Mouse (Mus musculus) gastrocnemius, adult 18-20 months (tissue): Measurements from ENCODE around the gene Stim1. TPM values are rescaled to one million over a fixed set of nuclear protein-coding genes. Genes with fewer than 3 reads are reported as not detected.

Experiments used
- DNase-seq: peaks from one replicate; pipeline ENCODE4 v3.0.0; 2021; ENCODE audit warnings: low spot score
- long read RNA-seq, 2 experiments: library from polyadenylated mRNA; stranded (forward); transcript quantifications; one replicate each; pipeline ENCODE4 v2.0.0; 2021
- total RNA-seq, 2 experiments: library from RNA; stranded (reverse); gene quantifications; 2 replicates each; pipeline ENCODE4 v1.2.3; 2021

Gene Stim1
- total RNA-seq, result 100 to 1,000 TPM; 169 to 172 TPM
- long read RNA-seq, experiment 1, full-length matches to known transcripts, result 75 of 116 reads
- long read RNA-seq, experiment 1, partial matches to known transcripts, result 28 of 116 reads
- long read RNA-seq, experiment 1, other reads (novel, unspliced or antisense), result 13 of 116 reads
- long read RNA-seq, experiment 2, full-length matches to known transcripts, result 60 of 109 reads
- long read RNA-seq, experiment 2, partial matches to known transcripts, result 15 of 109 reads
- long read RNA-seq, experiment 2, other reads (novel, unspliced or antisense), result 34 of 109 reads

- peak; percentile 64 for DNase-seq
These were observed at the start of gene Stim1 for GRCm38 (mm10) chr7:102267601-102268394. Stim1 (plus strand) TSS chr7:102267806.

DNA sequence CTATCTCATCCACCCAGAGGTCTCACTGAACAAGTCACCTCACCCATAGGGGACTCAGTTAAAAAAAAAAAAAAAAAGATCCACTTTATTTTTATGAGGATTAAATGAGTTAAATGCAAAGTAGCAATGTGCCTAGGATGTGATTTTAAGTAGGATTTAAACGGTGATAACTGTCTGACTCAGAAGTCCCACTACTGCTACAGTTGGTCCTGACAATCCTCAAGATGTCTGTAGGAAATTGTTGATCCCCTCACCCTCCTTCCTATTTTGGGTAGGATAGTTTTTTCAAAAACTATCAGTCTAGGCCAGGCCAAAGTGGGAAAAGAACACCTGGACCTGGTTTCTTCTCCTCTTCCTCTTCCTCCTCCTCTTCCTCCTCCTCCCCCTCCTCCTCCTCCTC lies 45.7 kb upstream of the Stim1 start:
- no peak for DNase-seq

GRCm38 (mm10) chr7:102222336-102222735 lies 45.3 kb upstream of the Stim1 start:
- DNase-seq, result peak; percentile 53

GRCm38 (mm10) chr7:102222830-102223556 lies 44.6 kb upstream of the Stim1 start:
- DNase-seq, result peak; percentile 68

- no peak for DNase-seq
These were observed 43.5 kb upstream of the Stim1 start for GRCm38 (mm10) chr7:102223883-102224738.

- no peak for DNase-seq
These were observed 41.6 kb upstream of the Stim1 start for GRCm38 (mm10) chr7:102226051-102226450.

DNA sequence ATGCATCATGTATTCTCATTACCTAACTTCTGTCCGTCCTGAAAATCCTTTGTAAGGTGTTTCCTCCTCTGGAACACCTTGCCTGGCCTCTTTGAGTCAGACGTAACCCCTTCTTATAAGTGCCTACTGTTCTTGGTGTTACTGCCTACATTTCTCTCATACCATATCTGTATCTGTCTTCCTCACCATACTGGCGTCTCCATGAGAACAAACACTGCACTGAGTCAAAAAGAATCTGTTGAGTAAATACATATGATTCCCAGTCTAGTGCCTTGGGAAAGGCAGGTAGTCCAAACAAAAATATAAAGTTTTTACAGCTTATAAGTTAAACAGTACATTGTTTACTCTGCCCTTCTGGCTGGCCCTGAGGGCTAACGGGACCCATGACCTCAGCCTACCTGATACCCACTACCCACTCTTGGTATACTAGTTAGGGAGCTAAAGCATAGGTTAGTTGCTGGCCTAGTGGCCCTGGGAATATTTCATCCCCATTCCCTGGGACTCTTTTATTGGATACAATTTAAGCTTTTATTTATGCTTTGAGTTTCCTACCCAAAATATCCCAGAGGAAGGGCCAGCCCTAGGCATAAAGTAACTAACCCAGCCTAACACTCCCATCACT lies 39.4 kb upstream of the Stim1 start:
- DNase-seq, result no peak

DNA sequence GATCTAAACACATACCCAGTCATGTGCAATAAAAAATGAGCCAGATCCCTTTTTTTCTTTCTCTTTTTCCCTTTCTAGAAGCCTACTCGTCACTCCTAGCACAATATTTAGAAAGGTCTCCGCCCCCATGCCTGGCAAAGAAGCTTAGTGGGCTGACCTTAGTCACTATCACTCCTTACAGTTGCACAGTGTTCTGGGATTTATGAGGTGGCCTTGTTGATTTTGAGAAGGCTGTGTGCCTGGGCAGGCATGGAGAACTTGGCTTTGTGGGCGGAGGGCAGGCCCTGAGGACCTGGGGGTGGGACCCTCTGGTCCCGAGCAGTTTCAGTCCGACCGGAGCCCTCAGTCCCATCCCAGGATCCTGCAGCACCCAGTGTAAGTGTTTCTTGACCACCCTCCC lies 37.8 kb upstream of the Stim1 start:
- no peak for DNase-seq

GRCm38 (mm10) chr7:102233059-102233458 lies 34.5 kb upstream of the Stim1 start:
- DNase-seq, result no peak

- no peak for DNase-seq
These were observed 28.8 kb upstream of the Stim1 start for GRCm38 (mm10) chr7:102238686-102239286.

GRCm38 (mm10) chr7:102239591-102239990 lies 28.0 kb upstream of the Stim1 start:
- DNase-seq, result no peak

- DNase-seq, result no peak
These were observed 25.2 kb upstream of the Stim1 start for GRCm38 (mm10) chr7:102242371-102242770.

GRCm38 (mm10) chr7:102242917-102243316 lies 24.7 kb upstream of the Stim1 start:
- DNase-seq, result no peak

DNA sequence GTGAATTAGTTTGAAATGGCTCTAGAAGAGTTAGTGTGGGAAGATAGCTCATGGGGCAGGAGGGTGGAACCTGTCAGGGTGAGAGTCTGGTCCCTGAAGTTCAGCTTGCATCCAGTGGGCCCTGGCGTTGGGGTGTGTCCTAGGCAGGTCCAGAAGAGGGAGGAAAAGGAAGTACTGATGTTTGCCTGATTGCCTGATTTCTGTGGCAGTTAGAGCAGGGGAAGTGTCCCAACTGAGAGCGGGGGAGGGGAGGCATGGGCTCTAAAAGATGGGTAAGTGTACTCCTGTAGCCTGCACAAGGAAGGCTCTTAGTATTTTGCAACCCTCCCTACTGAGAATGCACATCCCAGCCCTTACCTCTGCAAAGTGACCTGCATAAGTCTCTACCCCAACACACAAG lies 23.7 kb upstream of the Stim1 start:
- DNase-seq, result no peak

DNA sequence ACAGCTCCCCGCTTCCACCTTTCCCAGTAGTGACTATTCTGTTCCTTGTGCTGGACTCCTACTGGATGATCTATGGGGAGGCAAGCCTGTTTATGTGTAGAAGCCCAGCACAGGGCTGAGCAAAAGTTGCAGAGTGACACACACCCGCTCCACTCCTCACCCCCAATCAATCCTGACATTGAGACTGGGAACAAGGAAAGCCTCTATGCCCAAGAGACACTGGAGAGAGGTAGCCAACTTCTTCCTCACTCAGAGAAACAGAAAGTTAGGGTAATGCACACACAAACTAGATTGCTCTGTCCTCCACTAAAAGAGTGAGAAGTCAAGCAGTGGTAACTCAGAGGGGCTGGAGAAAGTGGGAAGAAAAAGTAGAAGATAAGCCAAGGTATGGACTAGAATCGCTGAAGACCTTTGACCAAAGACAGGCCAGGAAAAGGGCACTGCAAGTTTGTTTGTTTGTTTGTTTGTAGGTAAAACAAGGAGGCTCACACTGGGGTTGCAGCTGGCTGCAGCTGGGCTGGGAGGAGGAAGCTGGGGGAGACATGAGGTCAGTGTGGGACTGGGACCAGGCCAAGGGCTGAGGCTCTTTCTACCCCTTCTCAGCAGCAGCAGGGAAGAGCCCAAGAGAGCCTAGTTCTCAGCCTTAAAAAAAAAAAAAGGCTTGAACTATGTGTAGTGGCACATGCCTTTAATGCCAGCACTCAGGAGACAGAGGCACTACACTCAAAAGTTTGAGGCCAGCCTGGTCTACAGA lies 22.6 kb upstream of the Stim1 start:
- peak; percentile 58 for DNase-seq

- DNase-seq, result peak; percentile 40
These were observed 21.8 kb upstream of the Stim1 start for GRCm38 (mm10) chr7:102245775-102246174.

DNA sequence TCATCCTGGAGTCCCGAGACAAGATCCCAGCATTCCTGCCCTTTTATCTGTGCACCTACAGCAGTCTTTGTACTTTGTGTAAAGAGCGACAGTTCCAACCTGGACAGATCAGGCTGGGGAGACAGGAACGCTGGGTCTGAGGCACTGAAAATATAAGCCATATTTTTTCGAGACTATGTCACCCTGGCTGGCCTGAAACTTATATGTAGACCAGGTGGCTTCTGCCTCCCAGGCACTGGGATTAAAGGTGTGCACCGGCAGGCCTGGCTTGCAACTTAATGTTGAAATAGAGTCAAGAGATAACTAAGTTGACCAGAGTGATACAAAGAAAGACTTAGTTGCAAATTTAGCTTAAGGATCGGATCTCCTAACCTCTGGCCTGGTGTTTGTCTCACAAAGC lies 21.3 kb upstream of the Stim1 start:
- DNase-seq, result no peak

- no peak for DNase-seq
These were observed 20.4 kb upstream of the Stim1 start for GRCm38 (mm10) chr7:102246956-102247797.
